Mouse (Mus musculus): ENCODE measurements around the gene Itgb2. TPM values are rescaled to one million over a fixed set of nuclear protein-coding genes. Genes with fewer than 3 reads are reported as not detected.

Itgb2 gene
- polyA plus RNA-seq, 1 experiment from 2014 or later: 20.6 TPM

DNA sequence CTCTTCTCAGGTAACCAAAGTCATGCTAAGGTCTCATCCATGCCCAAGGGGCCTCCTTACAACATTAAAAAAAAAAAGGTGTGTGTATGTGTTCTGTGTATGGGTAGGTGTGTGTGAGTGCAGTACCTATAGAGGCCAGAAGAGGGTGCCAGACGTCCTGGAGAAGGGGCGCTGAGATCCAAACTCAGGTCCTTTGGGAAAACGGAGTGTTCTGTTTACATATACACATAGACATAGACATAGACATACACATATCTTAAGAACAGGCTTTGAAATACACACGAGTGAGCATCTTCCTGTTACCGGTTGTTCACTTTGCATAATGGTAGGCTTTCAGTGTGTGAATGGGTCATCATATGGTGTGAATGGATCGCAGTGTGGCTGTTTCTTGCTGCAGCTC is 74.1 kb downstream of the Itgb2 start:
- Histone ChIP-seq H3K9me3 (replicated peaks; ENCODE audit: control insufficient read depth, low read length) (no peaks in the 10 kb centered on the region), H3K27me3 (ENCODE audit: control insufficient read depth, insufficient read depth, low read depth, low read length) (no peaks in the 10 kb centered on the region), H3K9ac (ENCODE audit: low read depth, low read length) (no peak overlapping the region), H3K4me3 (ENCODE audit: low read depth, low read length) (no peak overlapping the region), H3K36me3 (ENCODE audit: control insufficient read depth, insufficient read depth) (no peaks in the 10 kb centered on the region), H3K4me2 (ENCODE audit: low read depth, low read length) (no peak overlapping the region), H3K4me1 (ENCODE audit: control insufficient read depth, low read depth, low read length) (peaks cover 22% of the 10 kb centered on the region), H3K27ac (ENCODE audit: low read length) (no peak overlapping the region)
- WGBS (ENCODE audit: insufficient replicate concordance): 86% methylated on average over 6 of the region's 6 CpGs
- ATAC-seq (ENCODE audit: low read depth): no peak

DNA sequence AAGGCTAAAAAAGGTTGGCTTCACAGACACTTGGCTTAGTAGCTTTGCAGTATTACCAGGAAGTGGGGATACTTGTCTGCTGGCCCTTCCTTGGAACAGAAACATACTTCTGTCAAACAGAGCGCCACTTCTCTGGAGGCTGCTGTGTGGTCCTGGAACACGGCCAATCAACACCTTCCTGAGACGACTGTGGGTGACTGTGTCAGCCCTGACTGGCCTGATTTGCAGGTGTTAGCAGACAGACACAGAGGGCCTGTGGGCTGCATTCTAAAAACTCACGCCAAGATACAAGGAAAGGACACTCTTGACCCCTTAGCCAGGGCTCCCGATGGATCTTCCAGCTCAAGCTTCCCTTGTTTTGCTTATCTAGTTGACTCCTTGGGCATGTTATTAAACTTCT is 74.9 kb downstream of the Itgb2 start:
- no peak overlapping the region for H3K4me3 ChIP-seq (ENCODE audit: low read depth, low read length)
- ATAC-seq (ENCODE audit: low read depth): no peak
- no peak overlapping the region; the same call in 1 of the 2 replicates for H3K27ac ChIP-seq (ENCODE audit: low read length)
- no peaks in the 10 kb centered on the region for H3K9me3 ChIP-seq (replicated peaks; ENCODE audit: control insufficient read depth, low read length)
- peaks cover 24% of the 10 kb centered on the region for H3K4me1 ChIP-seq (ENCODE audit: control insufficient read depth, low read depth, low read length)
- 73% methylated on average over 5 of the region's 5 CpGs for WGBS (ENCODE audit: insufficient replicate concordance)
- H3K4me2 ChIP-seq (ENCODE audit: low read depth, low read length): no peak overlapping the region
- no peak overlapping the region for H3K9ac ChIP-seq (ENCODE audit: low read depth, low read length)
- H3K27me3 ChIP-seq (ENCODE audit: control insufficient read depth, insufficient read depth, low read depth, low read length): no peaks in the 10 kb centered on the region
- no peaks in the 10 kb centered on the region for H3K36me3 ChIP-seq (ENCODE audit: control insufficient read depth, insufficient read depth)

DNA sequence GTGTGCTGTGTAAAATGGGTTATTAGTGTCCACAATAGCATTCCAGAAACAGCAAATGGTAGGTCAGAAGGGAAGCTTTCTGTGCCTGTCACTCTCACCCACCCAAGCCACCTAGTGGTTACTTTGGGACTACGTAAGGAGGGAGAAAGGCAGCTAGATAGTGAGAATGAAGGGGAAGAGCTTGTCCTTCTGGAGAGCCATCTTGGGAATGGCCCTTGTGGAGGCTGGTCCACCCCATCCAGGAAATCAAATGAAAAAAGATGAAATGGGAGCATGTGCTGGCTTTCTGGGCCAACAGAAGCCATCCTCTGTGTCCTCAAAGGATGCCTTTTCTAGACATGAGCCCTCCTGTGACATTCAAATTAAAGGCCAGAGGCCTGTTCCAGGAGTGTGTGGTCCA is 75.3 kb downstream of the Itgb2 start:
- ATAC-seq (ENCODE audit: low read depth): no peak; the same call in 1 of the 2 replicates
- H3K9ac ChIP-seq (ENCODE audit: low read depth, low read length): peak overlapping the region; percentile 84
- peaks cover 2% of the 10 kb centered on the region; the same call in 1 of the 2 replicates for H3K36me3 ChIP-seq (ENCODE audit: control insufficient read depth, insufficient read depth)
- H3K4me1 ChIP-seq (ENCODE audit: control insufficient read depth, low read depth, low read length): peaks cover 26% of the 10 kb centered on the region
- 18% methylated on average over 1 of the region's 1 CpGs for WGBS (ENCODE audit: insufficient replicate concordance)
- no peaks in the 10 kb centered on the region for H3K9me3 ChIP-seq (replicated peaks; ENCODE audit: control insufficient read depth, low read length)
- H3K4me2 ChIP-seq (ENCODE audit: low read depth, low read length): peak overlapping the region; percentile 98
- H3K27me3 ChIP-seq (ENCODE audit: control insufficient read depth, insufficient read depth, low read depth, low read length): no peaks in the 10 kb centered on the region
- H3K27ac ChIP-seq (ENCODE audit: low read length): peak overlapping the region; percentile 96
- peak overlapping the region; percentile 81 for H3K4me3 ChIP-seq (ENCODE audit: low read depth, low read length)

DNA sequence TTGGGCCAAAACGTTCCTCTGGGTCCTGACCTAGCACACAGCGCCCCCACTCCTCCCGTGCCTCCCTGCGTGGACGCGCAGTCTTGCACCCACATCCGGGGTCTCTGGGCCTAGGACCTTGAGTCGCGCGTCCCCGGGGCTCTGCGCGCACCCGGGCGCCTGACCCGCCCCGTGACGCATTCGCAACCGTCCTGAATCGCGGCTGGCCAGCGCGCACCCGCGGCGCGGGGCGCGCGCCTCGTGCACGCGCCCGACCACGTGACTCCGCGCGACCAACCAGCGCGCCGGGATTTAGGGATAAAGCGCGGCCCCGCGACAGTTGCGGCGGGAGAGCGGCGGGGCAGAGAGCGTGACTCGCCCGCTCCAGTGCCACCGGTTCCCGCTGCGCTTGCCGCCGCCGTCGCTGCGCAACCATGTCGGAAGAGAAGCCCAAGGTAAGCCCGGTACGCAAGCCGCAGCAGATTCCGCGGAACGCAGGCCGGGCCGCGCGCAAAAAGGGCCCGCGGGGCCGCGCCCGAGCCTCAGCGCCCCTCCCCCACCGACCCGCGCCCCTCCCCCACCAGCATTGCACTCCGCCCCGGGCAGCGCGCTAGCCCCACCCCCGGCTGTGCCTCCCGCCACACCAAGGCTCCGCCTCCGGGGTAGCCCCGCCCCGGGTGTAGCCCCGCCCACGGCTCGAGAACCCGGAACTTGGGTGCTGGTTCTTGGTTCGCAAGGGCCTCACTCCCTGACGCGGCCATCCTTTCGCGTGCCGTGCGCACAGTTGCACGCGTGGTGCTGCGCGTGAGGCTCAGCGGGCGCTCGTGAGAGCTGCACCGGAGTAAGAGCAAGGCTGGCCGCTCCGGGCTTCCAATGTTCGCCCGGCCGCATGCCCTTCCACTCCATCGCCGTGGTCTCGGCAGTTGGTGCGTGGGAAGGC is 76.1 kb downstream of the Itgb2 start, which contains the start of the genes Sumo3 and Gm49325:
TSS of gene Sumo3 (plus strand) at position 190 of the 919 bp plus-strand sequence.
TSS of gene Gm49325 (plus strand) at position 290 of the 919 bp plus-strand sequence.
- no peaks in the 10 kb centered on the region for H3K27me3 ChIP-seq (ENCODE audit: control insufficient read depth, insufficient read depth, low read depth, low read length)
- H3K36me3 ChIP-seq (ENCODE audit: control insufficient read depth, insufficient read depth): peaks cover 10% of the 10 kb centered on the region
- no peaks in the 10 kb centered on the region for H3K9me3 ChIP-seq (replicated peaks; ENCODE audit: control insufficient read depth, low read length)
- under 1% methylated on average over 102 of the region's 119 CpGs for WGBS (ENCODE audit: insufficient replicate concordance)
- H3K27ac ChIP-seq (ENCODE audit: low read length): peak within 1 kb of the TSS; percentile 96
- H3K4me1 ChIP-seq (ENCODE audit: control insufficient read depth, low read depth, low read length): peaks cover 34% of the 10 kb centered on the region
- H3K9ac ChIP-seq (ENCODE audit: low read depth, low read length): peak within 1 kb of the TSS; percentile 84
- peak within 1 kb of the TSS; percentile 98 for H3K4me2 ChIP-seq (ENCODE audit: low read depth, low read length)
- peak within 1 kb of the TSS; percentile 81 for H3K4me3 ChIP-seq (ENCODE audit: low read depth, low read length)
- ATAC-seq (ENCODE audit: low read depth): peak; percentile 86

DNA sequence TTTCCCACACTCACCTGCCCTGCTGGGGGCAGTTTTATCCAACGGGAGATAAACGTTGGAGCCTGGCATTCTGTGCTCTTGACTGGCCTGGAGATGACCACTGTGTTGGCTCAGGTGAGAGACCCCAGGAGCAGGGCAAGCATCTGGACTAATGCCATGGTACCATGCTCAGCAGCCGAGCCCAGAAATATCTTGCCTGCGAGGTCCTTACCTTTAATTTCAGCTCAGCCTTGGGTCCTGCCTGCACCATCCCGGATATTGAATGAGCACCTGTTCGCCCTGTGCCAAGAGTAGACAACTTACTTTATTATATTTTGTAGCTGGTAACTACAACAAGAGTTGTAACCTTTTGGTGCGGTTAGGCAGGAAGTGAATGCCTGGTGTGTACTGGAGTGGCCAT is 76.8 kb downstream of the Itgb2 start:
- H3K9me3 ChIP-seq (replicated peaks; ENCODE audit: control insufficient read depth, low read length): no peaks in the 10 kb centered on the region
- H3K4me2 ChIP-seq (ENCODE audit: low read depth, low read length): peak overlapping the region; percentile 98
- 15% methylated on average over 7 of the region's 7 CpGs for WGBS (ENCODE audit: insufficient replicate concordance)
- H3K27me3 ChIP-seq (ENCODE audit: control insufficient read depth, insufficient read depth, low read depth, low read length): no peaks in the 10 kb centered on the region
- peak overlapping the region; percentile 81 for H3K4me3 ChIP-seq (ENCODE audit: low read depth, low read length)
- H3K9ac ChIP-seq (ENCODE audit: low read depth, low read length): peak overlapping the region; percentile 84
- H3K27ac ChIP-seq (ENCODE audit: low read length): peak overlapping the region; percentile 96
- peaks cover 35% of the 10 kb centered on the region for H3K4me1 ChIP-seq (ENCODE audit: control insufficient read depth, low read depth, low read length)
- ATAC-seq (ENCODE audit: low read depth): no peak
- peaks cover 12% of the 10 kb centered on the region for H3K36me3 ChIP-seq (ENCODE audit: control insufficient read depth, insufficient read depth)

DNA sequence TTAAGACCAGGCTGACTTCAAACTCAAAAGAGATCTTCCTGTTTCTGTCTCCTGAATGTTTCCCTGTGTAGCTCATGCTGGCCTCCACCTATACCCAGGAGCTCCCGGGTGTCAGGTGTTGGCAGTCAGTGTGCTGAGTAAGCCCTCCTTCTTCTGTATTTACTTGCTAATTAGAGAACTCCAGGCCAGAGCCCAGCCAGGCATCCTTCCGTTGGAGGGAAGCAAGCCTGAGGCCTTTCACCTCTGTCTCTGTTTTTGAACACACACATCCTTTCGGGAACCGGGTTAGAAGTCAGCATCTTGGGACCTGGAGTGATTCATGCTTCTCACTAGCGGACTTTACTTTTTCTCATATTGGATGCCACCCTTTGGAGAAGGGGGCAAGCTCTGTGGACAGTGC is 77.4 kb downstream of the Itgb2 start:
- peaks cover 12% of the 10 kb centered on the region for H3K36me3 ChIP-seq (ENCODE audit: control insufficient read depth, insufficient read depth)
- H3K27me3 ChIP-seq (ENCODE audit: control insufficient read depth, insufficient read depth, low read depth, low read length): no peaks in the 10 kb centered on the region
- peak overlapping the region; percentile 98 for H3K4me2 ChIP-seq (ENCODE audit: low read depth, low read length)
- ATAC-seq (ENCODE audit: low read depth): no peak
- H3K9me3 ChIP-seq (replicated peaks; ENCODE audit: control insufficient read depth, low read length): no peaks in the 10 kb centered on the region
- peak overlapping the region; percentile 84 for H3K9ac ChIP-seq (ENCODE audit: low read depth, low read length)
- WGBS (ENCODE audit: insufficient replicate concordance): 53% methylated on average over 5 of the region's 5 CpGs
- peaks cover 35% of the 10 kb centered on the region for H3K4me1 ChIP-seq (ENCODE audit: control insufficient read depth, low read depth, low read length)
- H3K4me3 ChIP-seq (ENCODE audit: low read depth, low read length): peak overlapping the region; percentile 81
- H3K27ac ChIP-seq (ENCODE audit: low read length): peak overlapping the region; percentile 96; the same call in 1 of the 2 replicates

DNA sequence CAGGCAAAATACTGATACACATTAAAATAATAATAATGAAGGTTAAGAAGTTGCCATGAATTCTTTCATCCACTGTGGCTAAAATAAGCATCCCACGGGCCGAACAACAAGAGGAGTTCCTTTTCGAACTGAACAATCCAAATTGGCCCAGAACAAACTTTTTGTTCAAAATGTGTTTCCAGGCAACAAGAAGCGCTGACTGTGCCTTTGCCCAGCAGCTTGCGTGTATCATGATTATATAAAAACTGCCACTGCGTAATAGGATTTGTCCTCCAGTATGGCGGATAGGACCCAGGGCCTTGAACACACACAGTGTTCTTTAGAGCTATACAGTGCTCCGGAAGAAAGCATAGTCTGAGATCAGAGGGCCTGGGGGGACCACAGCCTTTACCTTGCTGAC is 78.5 kb downstream of the Itgb2 start:
- H3K27me3 ChIP-seq (ENCODE audit: control insufficient read depth, insufficient read depth, low read depth, low read length): no peaks in the 10 kb centered on the region
- H3K4me3 ChIP-seq (ENCODE audit: low read depth, low read length): no peak overlapping the region
- H3K4me1 ChIP-seq (ENCODE audit: control insufficient read depth, low read depth, low read length): peaks cover 41% of the 10 kb centered on the region
- ATAC-seq (ENCODE audit: low read depth): no peak
- no peaks in the 10 kb centered on the region for H3K9me3 ChIP-seq (replicated peaks; ENCODE audit: control insufficient read depth, low read length)
- no peak overlapping the region for H3K27ac ChIP-seq (ENCODE audit: low read length)
- no peak overlapping the region for H3K9ac ChIP-seq (ENCODE audit: low read depth, low read length)
- WGBS (ENCODE audit: insufficient replicate concordance): 90% methylated on average over 8 of the region's 8 CpGs
- H3K4me2 ChIP-seq (ENCODE audit: low read depth, low read length): no peak overlapping the region
- peaks cover 18% of the 10 kb centered on the region for H3K36me3 ChIP-seq (ENCODE audit: control insufficient read depth, insufficient read depth)

DNA sequence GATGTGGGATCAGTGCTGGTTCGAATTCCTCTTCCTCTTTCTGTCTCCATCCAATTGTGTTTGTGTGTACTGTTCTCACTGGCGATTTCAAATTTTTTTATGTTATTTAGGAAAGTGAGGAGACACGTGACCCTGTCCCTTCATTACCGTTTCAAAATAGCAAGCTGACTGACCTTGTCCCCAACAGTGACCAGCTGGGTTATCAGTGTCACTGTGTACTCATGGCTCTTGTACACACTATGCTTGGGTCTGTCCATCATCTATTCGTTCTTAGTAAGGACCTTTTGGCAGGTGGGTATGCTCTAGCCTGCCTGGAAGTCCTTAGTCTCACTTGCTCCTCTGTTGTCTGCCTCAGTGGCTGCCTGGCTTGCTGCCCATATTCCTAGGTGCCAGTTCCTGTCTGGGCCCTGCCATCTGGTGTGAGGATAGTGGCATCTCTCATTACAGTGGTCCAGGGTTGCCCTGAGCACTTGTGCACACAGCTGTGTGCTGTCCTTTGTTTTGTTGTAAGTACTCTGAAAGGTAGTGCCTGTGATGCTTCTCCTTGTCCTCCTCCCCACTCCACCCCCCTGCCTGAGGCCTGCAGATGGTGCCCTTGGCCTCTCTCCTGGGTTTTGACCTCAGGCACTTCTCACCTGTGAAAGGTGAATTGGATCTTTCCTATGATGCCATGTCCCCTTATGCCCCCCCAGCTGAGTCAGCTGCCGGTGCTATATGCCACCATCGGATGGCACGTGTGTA is 80.3 kb downstream of the Itgb2 start:
- H3K36me3 ChIP-seq (ENCODE audit: control insufficient read depth, insufficient read depth): peaks cover 26% of the 10 kb centered on the region
- no peaks in the 10 kb centered on the region for H3K9me3 ChIP-seq (replicated peaks; ENCODE audit: control insufficient read depth, low read length)
- WGBS (ENCODE audit: insufficient replicate concordance): 71% methylated on average over 8 of the region's 8 CpGs
- H3K4me3 ChIP-seq (ENCODE audit: low read depth, low read length): no peak overlapping the region
- peak; percentile 9; the same call in 1 of the 2 replicates for ATAC-seq (ENCODE audit: low read depth)
- no peaks in the 10 kb centered on the region for H3K27me3 ChIP-seq (ENCODE audit: control insufficient read depth, insufficient read depth, low read depth, low read length)
- H3K27ac ChIP-seq (ENCODE audit: low read length): peak overlapping the region; percentile 56
- no peak overlapping the region for H3K9ac ChIP-seq (ENCODE audit: low read depth, low read length)
- no peak overlapping the region for H3K4me2 ChIP-seq (ENCODE audit: low read depth, low read length)
- H3K4me1 ChIP-seq (ENCODE audit: control insufficient read depth, low read depth, low read length): peaks cover 40% of the 10 kb centered on the region

Measured in liver, embryonic 16.5 days (tissue).